In the genomic region with DNA sequence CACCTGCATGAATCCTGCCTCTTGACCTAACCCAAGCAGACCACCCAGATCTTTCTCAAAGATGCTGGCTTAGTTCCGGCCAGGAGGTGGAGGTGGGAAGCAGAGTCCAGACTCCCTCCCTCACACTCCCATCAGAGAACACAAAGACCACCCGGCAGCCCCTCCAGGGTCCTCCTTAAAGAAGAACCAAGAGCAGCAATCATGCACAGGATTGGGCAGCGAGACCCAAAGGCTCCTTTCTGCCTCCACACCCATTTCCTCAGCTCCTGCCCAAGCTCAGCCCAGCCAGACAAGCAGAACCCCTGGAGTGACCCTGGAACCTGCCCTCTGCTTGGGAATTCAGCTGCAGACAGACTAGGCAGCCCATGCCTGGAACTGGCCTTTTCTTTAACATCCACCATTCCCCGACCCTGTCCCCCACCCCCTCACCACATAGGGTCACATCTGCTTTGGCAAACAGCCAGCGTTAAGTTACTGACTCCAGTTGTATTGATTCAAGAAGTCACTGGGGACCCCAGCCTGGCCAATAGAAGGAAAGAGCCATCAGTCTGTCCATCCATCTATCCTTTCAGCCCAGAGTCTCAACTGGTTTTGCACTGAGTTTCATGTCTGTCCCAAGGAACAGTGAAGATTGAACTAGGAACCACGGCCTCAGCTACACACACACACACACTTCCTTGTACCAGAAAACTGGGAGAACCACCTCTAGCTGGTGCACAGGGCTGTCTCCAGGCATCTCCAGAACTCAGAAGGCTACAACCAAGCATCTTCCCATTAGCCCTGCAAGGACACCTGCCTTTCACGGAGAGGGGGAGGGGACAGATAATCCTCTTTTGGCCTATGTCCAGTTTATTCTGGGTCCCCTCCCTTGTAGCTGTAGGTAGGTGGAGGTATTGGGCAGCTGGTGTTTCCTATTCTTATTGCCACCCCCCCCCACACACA, we compare ENCODE assay signal across 10 mouse cellular contexts. TPM values are rescaled to one million over a fixed set of nuclear protein-coding genes. Genes with fewer than 3 reads are reported as not detected.
DNase-seq lines count a peak whose midpoint lies in the region; ATAC-seq lines count a peak whose summit lies in the region.
"Had no signal": no experiment of that assay in that cellular context is flagged by ENCODE, and none has a peak within 500 bp of the region (broad histone marks: within the 10 kb centered on the region; RNA-seq: fewer than 3 reads in every experiment).

No protein-coding gene starts in this region.

- ATAC-seq in forebrain, embryonic 14.5 days, result 0 out of 2 replicates have a peak, but pooled peaks have one; percentile 2
- ATAC-seq in limb, embryonic 13.5 days (ENCODE audit: low FRiP score, low read depth), result 0 out of 2 replicates have a peak, but pooled peaks have one; percentile 0

- H3K9me3 ChIP-seq in heart, embryonic 10.5 days, result no peaks in the 10 kb centered on the region
- no peaks in the 10 kb centered on the region for H3K9me3 ChIP-seq in forebrain, embryonic 14.5 days (replicated peaks; ENCODE audit: control insufficient read depth, low read length)
- H3K9me3 ChIP-seq in limb, embryonic 13.5 days, result no peaks in the 10 kb centered on the region

- no peak overlapping the region for H3K9ac ChIP-seq in forebrain, embryonic 14.5 days (ENCODE audit: low read length)
- peak overlapping the region; percentile 58; the same call in 1 of the 2 replicates for H3K9ac ChIP-seq in limb, embryonic 13.5 days

- H3K27me3 ChIP-seq in heart, embryonic 10.5 days (ENCODE audit: insufficient read depth, poor library complexity, severe bottlenecking), result peaks cover 48% of the 10 kb centered on the region
- H3K27me3 ChIP-seq in forebrain, embryonic 14.5 days (replicated peaks; ENCODE audit: control insufficient read depth, insufficient read depth, low read length), result 0 out of 2 replicates have a peak, but pooled peaks cover 12% of the 10 kb centered on the region
- peaks cover 38% of the 10 kb centered on the region for H3K27me3 ChIP-seq in limb, embryonic 13.5 days

- peak overlapping the region; percentile 89 for H3K4me2 ChIP-seq in forebrain, embryonic 14.5 days (ENCODE audit: low read length)
- peak overlapping the region; percentile 89 for H3K4me2 ChIP-seq in limb, embryonic 13.5 days (replicated peaks)

- no peak for DNase-seq in heart, embryonic 10.5 days (ENCODE audit: low spot score)
- DNase-seq in heart, postnatal 25 days (ENCODE audit: low spot score), result no peak
- peak; percentile 21 for DNase-seq in NIH3T3 (ENCODE audit: low read depth)
- DNase-seq in forebrain, embryonic 14.5 days (ENCODE audit: low spot score), result peak; percentile 38
- no peak for DNase-seq in frontal cortex, postnatal 14 days (ENCODE audit: low spot score in 2 of 2)
- no peak for DNase-seq in adrenal gland, postnatal 25 days
- DNase-seq in c-Kit-positive CD71-positive TER-119-positive erythroid progenitor cells, embryonic 14.5 days (ENCODE audit: low spot score), result no peak

- H3K36me3 ChIP-seq in heart, embryonic 10.5 days, result peaks cover 11% of the 10 kb centered on the region
- peaks cover 14% of the 10 kb centered on the region for H3K36me3 ChIP-seq in forebrain, embryonic 14.5 days (ENCODE audit: control insufficient read depth, insufficient read depth, low read length)
- H3K36me3 ChIP-seq in limb, embryonic 13.5 days, result peaks cover 13% of the 10 kb centered on the region

- no peak overlapping the region for H3K27ac ChIP-seq in heart, embryonic 10.5 days
- H3K27ac ChIP-seq in forebrain, embryonic 14.5 days (ENCODE audit: low read depth, low read length), result no peak overlapping the region
- no peak overlapping the region; the same call in 1 of the 2 replicates for H3K27ac ChIP-seq in limb, embryonic 13.5 days
- H3K27ac ChIP-seq: kidney, postnatal 0 days had no signal

- intact Hi-C loops in heart, postnatal 25 days (cut with DNase I), result loop anchor here (5.0 kb wide), 2 partner anchors 183 to 523 kb away; no protein-coding TSS in a partner anchor

- H3K4me3 ChIP-seq in heart, embryonic 10.5 days, result peak overlapping the region; percentile 71; the same call in 1 of the 2 replicates
- H3K4me3 ChIP-seq in forebrain, embryonic 14.5 days (ENCODE audit: low read depth, low read length), result no peak overlapping the region
- peak overlapping the region; percentile 69 for H3K4me3 ChIP-seq in limb, embryonic 13.5 days

- 35% methylated on average over 7 of the region's 7 CpGs for WGBS in heart, embryonic 10.5 days
- 12% methylated on average over 7 of the region's 7 CpGs for WGBS in forebrain, embryonic 14.5 days
- 19% methylated on average over 7 of the region's 7 CpGs for WGBS in limb, embryonic 13.5 days

- H3K4me1 ChIP-seq in heart, embryonic 10.5 days, result peaks cover 62% of the 10 kb centered on the region
- H3K4me1 ChIP-seq in forebrain, embryonic 14.5 days (ENCODE audit: control insufficient read depth, insufficient read depth, low read length), result peaks cover 16% of the 10 kb centered on the region
- H3K4me1 ChIP-seq in limb, embryonic 13.5 days, result peaks cover 56% of the 10 kb centered on the region

RNA-seq across cellular contexts. Expression of a gene that starts 1.7 kb away (rescaled TPM):
- polyA plus RNA-seq in heart, embryonic 10.5 days (2016; fragmentation: Nextera tagmentation; extraction: Ambion mirVana), result 1.1 and 2.6 TPM in 2 replicates
- 1 to 10 TPM; 5.1 to 6.0 TPM for total RNA-seq in heart, postnatal 25 days (2021)
- 3.9 and 4.8 TPM in 2 replicates for polyA plus RNA-seq in forebrain, embryonic 14.5 days (2014; fragmentation: Nextera tagmentation; extraction: Ambion mirVana)
- 17.0 and 18.8 TPM in 2 replicates for polyA plus RNA-seq in limb, embryonic 13.5 days (2015; fragmentation: Nextera tagmentation; extraction: Ambion mirVana)
- 0.79 and 1.6 TPM in 2 replicates for total RNA-seq in adrenal gland, postnatal 25 days (2021)

RNA-seq across cellular contexts. Expression of a gene that starts 17.5 kb away (rescaled TPM):
- 705 and 1,033 TPM in 2 replicates for polyA plus RNA-seq in heart, embryonic 10.5 days (2016; fragmentation: Nextera tagmentation; extraction: Ambion mirVana)
- total RNA-seq in heart, postnatal 25 days (2021), result 100 to 1,000 TPM; 138 to 153 TPM
- polyA plus RNA-seq in forebrain, embryonic 14.5 days (2014; fragmentation: Nextera tagmentation; extraction: Ambion mirVana), result 506 and 646 TPM in 2 replicates
- polyA plus RNA-seq in limb, embryonic 13.5 days (2015; fragmentation: Nextera tagmentation; extraction: Ambion mirVana), result 1,176 and 1,233 TPM in 2 replicates
- total RNA-seq in adrenal gland, postnatal 25 days (2021), result 285 and 327 TPM in 2 replicates

RNA-seq across cellular contexts. Expression of a gene that starts 57.9 kb away (rescaled TPM):
- polyA plus RNA-seq in heart, embryonic 10.5 days (2016; fragmentation: Nextera tagmentation; extraction: Ambion mirVana), result 0.28 TPM in 1 of 2 replicates, not detected in the other
- total RNA-seq in heart, postnatal 25 days (2021), result not detected
- polyA plus RNA-seq in forebrain, embryonic 14.5 days (2014; fragmentation: Nextera tagmentation; extraction: Ambion mirVana), result not detected in 2 replicates
- polyA plus RNA-seq in limb, embryonic 13.5 days (2015; fragmentation: Nextera tagmentation; extraction: Ambion mirVana), result not detected in 2 replicates
- 0.27 TPM in 1 of 2 replicates, not detected in the other for total RNA-seq in adrenal gland, postnatal 25 days (2021)
- polyA plus RNA-seq: kidney, postnatal 0 days; liver, embryonic 16.5 days had no signal

Comparison
In these comparisons a context has a peak if more than half of its experiments do, and no peak if none do; other contexts are left out.
1. DNase-seq: peak in NIH3T3 (single experiment) and forebrain, embryonic 14.5 days (single experiment); none in heart, embryonic 10.5 days (single experiment), heart, postnatal 25 days (single experiment), frontal cortex, postnatal 14 days (0 of 2), adrenal gland, postnatal 25 days (single experiment) and c-Kit-positive CD71-positive TER-119-positive erythroid progenitor cells, embryonic 14.5 days (single experiment).